Mouse (Mus musculus) ES-E14 (cell line): ENCODE data around the gene Acpp.

ENCODE experiments used
- CHD2 ChIP-seq: IDR thresholded peaks from 2 replicates; pipeline ENCODE4 v1.6.1; 2014; ENCODE audit warnings: mild to moderate bottlenecking, low read depth, low read length, inconsistent platforms
- HCFC1 ChIP-seq: IDR thresholded peaks from 2 replicates; pipeline ENCODE4 v1.6.1; 2012; ENCODE audit warnings: low read length, inconsistent platforms, borderline replicate concordance; ENCODE audit not compliant: insufficient read depth

DNA sequence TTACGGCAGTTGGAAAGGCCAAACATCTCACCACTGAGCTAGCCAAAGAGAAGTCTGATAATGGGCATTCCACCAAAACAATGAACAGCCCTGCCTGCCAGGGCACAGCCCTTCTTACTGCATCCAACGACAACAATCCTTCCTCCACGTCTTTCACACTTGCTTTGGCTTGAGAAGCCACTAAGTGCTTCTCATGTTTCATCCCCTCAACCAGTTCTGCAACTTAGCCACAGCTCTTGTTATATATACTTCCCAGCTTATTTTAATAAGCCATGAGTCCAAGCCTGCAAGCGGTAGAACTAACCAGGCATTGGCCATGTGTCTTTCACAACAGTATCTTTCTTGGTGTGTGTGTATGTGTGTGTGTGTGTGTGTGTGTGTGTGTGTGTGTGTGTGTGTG, 8.9 kb downstream of the Acpp start:
- no peak for TF ChIP-seq CHD2
- no peak for TF ChIP-seq HCFC1
